Mouse (Mus musculus) spleen, adult 2 months (tissue): ENCODE results near the gene Myh6.

Source experiments
- CTCF ChIP-seq: fragments of 200-500 bp; IDR thresholded peaks from 2 replicates; pipeline ENCODE4 v1.5.1; 2011; ENCODE audit warnings: mild to moderate bottlenecking, inconsistent platforms; ENCODE audit not compliant: insufficient read depth, insufficient read length, insufficient replicate concordance; ENCODE audit errors: extremely low read depth
- POLR2A ChIP-seq: fragments of 200-500 bp; IDR thresholded peaks from 2 replicates; pipeline ENCODE4 v1.6.1; 2011; ENCODE audit warnings: low read depth, low read length, inconsistent platforms

GRCm38 (mm10) chr14:55005506-55005905 is 38.8 kb upstream of the Myh6 start:
- TF ChIP-seq CTCF (no peak), POLR2A (no peak)
